Mouse (Mus musculus) layer of hippocampus, postnatal 25 days (tissue): ENCODE results near the gene Dscam. TPM values are rescaled to one million over a fixed set of nuclear protein-coding genes. Genes with fewer than 3 reads are reported as not detected.
A peak's percentile ranks its signal among the peaks of the same experiment; 100 is the strongest.

Experiments used
- DNase-seq, 2 experiments: peaks; one replicate each; pipeline ENCODE4 v3.0.0; 2022; ENCODE audit warnings: mixed read lengths in 2 of 2, low spot score in 1 of 2; ENCODE audit errors: extremely low spot score in 1 of 2
- total RNA-seq, 2 experiments: library from RNA; stranded (reverse); gene quantifications; 2 replicates each; pipeline ENCODE4 v1.2.3; 2021

The Dscam gene
- total RNA-seq, 2 experiments from 2014 or later, result 40.2 to 46.1 TPM

GRCm38 (mm10) chr16:97024406-97024805 lies 146.1 kb downstream of the Dscam start:
- DNase-seq, result no peak

- DNase-seq, result no peak
Observed at GRCm38 (mm10) chr16:97021496-97021895, 149.1 kb downstream of the Dscam start.

GRCm38 (mm10) chr16:97018304-97018703 lies 152.2 kb downstream of the Dscam start:
- DNase-seq, result no peak

GRCm38 (mm10) chr16:97017171-97017738 lies 153.3 kb downstream of the Dscam start:
- no peak for DNase-seq

- DNase-seq, result no peak
Observed at GRCm38 (mm10) chr16:97016244-97016850, 154.2 kb downstream of the Dscam start.

GRCm38 (mm10) chr16:97014343-97014742 lies 156.2 kb downstream of the Dscam start:
- DNase-seq, result no peak

GRCm38 (mm10) chr16:97009116-97010055 lies 161.2 kb downstream of the Dscam start:
- no peak for DNase-seq

- no peak for DNase-seq
Observed at GRCm38 (mm10) chr16:97007892-97008527, 162.5 kb downstream of the Dscam start.

GRCm38 (mm10) chr16:97006854-97007182 lies 163.7 kb downstream of the Dscam start:
- no peak for DNase-seq

- no peak for DNase-seq
Observed at GRCm38 (mm10) chr16:97006041-97006853, 164.3 kb downstream of the Dscam start.

GRCm38 (mm10) chr16:97003965-97004364 lies 166.6 kb downstream of the Dscam start:
- no peak for DNase-seq

GRCm38 (mm10) chr16:97002837-97003236 lies 167.7 kb downstream of the Dscam start:
- no peak for DNase-seq

GRCm38 (mm10) chr16:97002189-97002588 lies 168.4 kb downstream of the Dscam start:
- peak; percentile 47 to 61 for DNase-seq

- peak; percentile 47 to 76 for DNase-seq
Observed at GRCm38 (mm10) chr16:96996854-96997253, 173.7 kb downstream of the Dscam start.

GRCm38 (mm10) chr16:96995858-96996257 lies 174.7 kb downstream of the Dscam start:
- no peak for DNase-seq

GRCm38 (mm10) chr16:96987396-96987795 lies 183.2 kb downstream of the Dscam start:
- no peak for DNase-seq

GRCm38 (mm10) chr16:96973300-96973699 lies 197.3 kb downstream of the Dscam start:
- no peak for DNase-seq

- no peak for DNase-seq
Observed at GRCm38 (mm10) chr16:96971768-96972167, 198.8 kb downstream of the Dscam start.

- no peak for DNase-seq
Observed at GRCm38 (mm10) chr16:96970412-96970811, 200.1 kb downstream of the Dscam start.

- no peak for DNase-seq
Observed at GRCm38 (mm10) chr16:96969643-96970042, 200.9 kb downstream of the Dscam start.
